Mouse (Mus musculus) midbrain, embryonic 11.5 days (tissue): ENCODE measurements at regions not wholly inside any gene's neighbourhood (a gene's known extent, or its start where the extent isn't known, plus 50 kb on each side); places are given as distances from the start of the nearest gene placed in this dataset.

Experiments used
- ATAC-seq: fragments of 200-750 bp; cut with Nextera tagmentation; 2 replicates; pipeline ENCODE4 v1.8.0; 2017; ENCODE audit warnings: moderate TSS enrichment, moderate library complexity; ENCODE audit not compliant: low FRiP score
- DNase-seq: peaks from one replicate; pipeline ENCODE4 v3.0.0; 2015; ENCODE audit warnings: low spot score; ENCODE audit errors: missing footprints
- H3K27ac ChIP-seq: fragments of 300-500 bp; sonication (generic); 2 replicates; pipeline ENCODE4 v1.5.1; 2014; ENCODE audit warnings: low read depth, low read length
- H3K27me3 ChIP-seq: fragments of 300-500 bp; sonication (generic); 2 replicates; pipeline ENCODE4 v1.6.1; 2014; ENCODE audit warnings: mild to moderate bottlenecking, low read length, moderate library complexity, mixed read lengths; ENCODE audit not compliant: control insufficient read depth, insufficient read depth
- H3K36me3 ChIP-seq: fragments of 300-500 bp; sonication (generic); 2 replicates; pipeline ENCODE4 v1.6.1; 2014; ENCODE audit warnings: mild to moderate bottlenecking, low read length, moderate library complexity, mixed read lengths; ENCODE audit not compliant: control insufficient read depth, insufficient read depth
- H3K4me1 ChIP-seq: fragments of 300-500 bp; sonication (generic); 2 replicates; pipeline ENCODE4 v1.6.1; 2014; ENCODE audit warnings: low read length; ENCODE audit not compliant: control insufficient read depth, insufficient read depth
- H3K4me2 ChIP-seq: fragments of 300-500 bp; sonication (generic); 2 replicates; pipeline ENCODE4 v1.6.1; 2014; ENCODE audit warnings: mild to moderate bottlenecking, moderate library complexity
- H3K4me3 ChIP-seq: fragments of 300-500 bp; sonication (generic); 2 replicates; pipeline ENCODE4 v1.5.1; 2014; ENCODE audit warnings: low read depth, low read length
- H3K9ac ChIP-seq: fragments of 300-500 bp; sonication (generic); 2 replicates; pipeline ENCODE4 v1.6.1; 2014; ENCODE audit warnings: low read length
- H3K9me3 ChIP-seq: fragments of 300-500 bp; sonication (generic); 2 replicates; pipeline ENCODE4 v1.6.1; 2016; ENCODE audit warnings: low read length; ENCODE audit not compliant: control insufficient read depth
- WGBS: fragments of 180-500 bp; shearing (Covaris S2); extraction: QIAGEN DNeasy Blood & Tissue Kit; methylation state at CpG from one replicate; pipeline ENCODE4 v1.1.7; 2014; 5-methylcytosine and 5-hydroxymethylcytosine counted together

GRCm38 (mm10) chr11:31787376-31787775 is 84.6 kb upstream of the Cpeb4 start:
- Histone ChIP-seq H3K4me3 (no peak overlapping the region), H3K9ac (no peak overlapping the region), H3K27me3 (no peaks in the 10 kb centered on the region), H3K9me3 (no peaks in the 10 kb centered on the region), H3K27ac (no peak overlapping the region), H3K4me1 (no peaks in the 10 kb centered on the region), H3K4me2 (no peak overlapping the region), H3K36me3 (no peaks in the 10 kb centered on the region)
- 69% methylated on average over 2 of the region's 2 CpGs for WGBS
- DNase-seq: no peak
- ATAC-seq: no peak

GRCm38 (mm10) chr11:31787917-31788703 is 83.9 kb upstream of the Cpeb4 start:
- no peak for ATAC-seq

GRCm38 (mm10) chr11:31789967-31790366 is 82.0 kb upstream of the Cpeb4 start:
- 88% methylated on average over 3 of the region's 3 CpGs for WGBS
- Histone ChIP-seq H3K4me1 (no peaks in the 10 kb centered on the region), H3K27me3 (no peaks in the 10 kb centered on the region), H3K9ac (no peak overlapping the region), H3K4me2 (no peak overlapping the region), H3K36me3 (no peaks in the 10 kb centered on the region), H3K27ac (no peak overlapping the region), H3K9me3 (no peaks in the 10 kb centered on the region), H3K4me3 (no peak overlapping the region)
- DNase-seq (no peak), ATAC-seq (no peak)

More at GRCm38 (mm10) chr11:31787917-31788703, 83.9 kb upstream of the Cpeb4 start:
- Histone ChIP-seq H3K27me3 (no peaks in the 10 kb centered on the region), H3K4me2 (no peak overlapping the region), H3K9ac (no peak overlapping the region), H3K4me1 (no peaks in the 10 kb centered on the region), H3K27ac (no peak overlapping the region), H3K4me3 (no peak overlapping the region), H3K36me3 (no peaks in the 10 kb centered on the region), H3K9me3 (no peaks in the 10 kb centered on the region)
- WGBS: 70% methylated on average over 2 of the region's 2 CpGs
- DNase-seq: no peak

DNA sequence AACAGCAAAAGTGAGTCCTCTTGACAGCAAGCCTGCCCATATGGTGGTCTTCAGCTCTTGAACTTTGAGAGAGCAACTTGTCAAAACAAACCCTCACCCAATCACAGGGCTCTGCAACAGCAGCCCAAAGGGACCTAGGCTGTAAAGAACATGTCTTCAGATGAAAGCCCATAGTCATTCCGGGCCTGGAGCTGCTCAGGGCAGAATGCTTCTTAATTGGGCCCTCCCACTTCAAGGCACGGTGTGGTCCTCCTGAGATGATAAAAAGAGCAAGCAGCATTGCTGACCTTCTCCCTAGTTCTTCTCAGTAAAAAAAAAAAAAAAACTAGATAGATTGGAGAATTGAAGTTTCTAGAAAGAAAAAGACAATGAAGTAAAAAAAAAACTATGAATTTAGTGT is 80.7 kb upstream of the Cpeb4 start:
- Histone ChIP-seq H3K4me3 (no peak overlapping the region), H3K4me1 (no peaks in the 10 kb centered on the region), H3K4me2 (no peak overlapping the region), H3K27me3 (no peaks in the 10 kb centered on the region), H3K9ac (no peak overlapping the region), H3K27ac (no peak overlapping the region), H3K36me3 (no peaks in the 10 kb centered on the region), H3K9me3 (no peaks in the 10 kb centered on the region)
- ATAC-seq (no peak), DNase-seq (no peak)
- WGBS: 66% methylated on average over 2 of the region's 2 CpGs

DNA sequence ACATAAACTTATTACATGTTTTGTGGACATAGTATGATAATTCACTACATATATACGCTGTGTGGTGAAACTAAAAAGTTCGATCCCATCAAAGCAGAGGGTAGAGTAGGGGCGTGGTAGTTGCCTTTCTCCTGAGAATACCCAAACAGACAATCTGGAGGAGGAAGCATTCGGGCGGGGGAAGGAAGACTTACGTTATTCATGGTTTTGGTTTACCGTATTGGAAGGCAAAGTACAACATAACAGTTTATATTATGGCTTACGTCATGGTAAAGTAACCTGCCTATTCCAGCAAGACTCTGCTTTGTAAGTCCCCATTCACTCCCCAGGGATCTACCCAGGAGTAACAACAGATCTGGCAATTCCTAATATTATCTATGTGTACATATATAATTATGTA is 76.9 kb upstream of the Cpeb4 start:
- no peak overlapping the region for H3K27ac ChIP-seq
- no peak for DNase-seq
- H3K27me3 ChIP-seq: no peaks in the 10 kb centered on the region
- H3K4me1 ChIP-seq: no peaks in the 10 kb centered on the region
- H3K9me3 ChIP-seq: no peaks in the 10 kb centered on the region
- H3K36me3 ChIP-seq: no peaks in the 10 kb centered on the region
- H3K9ac ChIP-seq: no peak overlapping the region
- no peak overlapping the region for H3K4me3 ChIP-seq
- WGBS: 86% methylated on average over 8 of the region's 8 CpGs
- no peak overlapping the region for H3K4me2 ChIP-seq
- no peak for ATAC-seq

DNA sequence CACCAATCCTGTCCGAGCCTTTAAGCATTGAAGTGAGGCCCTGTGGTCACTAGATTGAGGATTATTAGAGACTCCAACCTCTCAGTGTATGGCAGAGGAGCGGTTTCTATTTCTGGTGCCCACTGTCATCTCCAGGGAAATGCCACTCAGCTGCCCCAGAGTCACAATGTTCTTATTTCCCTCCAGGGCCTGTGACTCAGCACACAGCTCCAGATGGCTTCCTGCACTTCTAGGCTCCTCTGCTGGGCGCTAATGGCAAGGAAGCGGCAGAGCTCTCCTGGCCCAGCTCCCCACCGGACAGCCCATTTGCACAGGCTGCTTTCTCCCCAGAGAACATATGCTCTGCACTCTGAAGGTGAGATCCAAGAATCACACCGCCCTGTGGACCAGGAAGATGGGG is 75.8 kb upstream of the Cpeb4 start:
- WGBS: 68% methylated on average over 6 of the region's 6 CpGs
- H3K36me3 ChIP-seq: no peaks in the 10 kb centered on the region
- H3K27me3 ChIP-seq: no peaks in the 10 kb centered on the region
- ATAC-seq: no peak
- no peak overlapping the region for H3K9ac ChIP-seq
- H3K9me3 ChIP-seq: no peaks in the 10 kb centered on the region
- no peak overlapping the region for H3K4me2 ChIP-seq
- H3K4me3 ChIP-seq: no peak overlapping the region
- no peak overlapping the region for H3K27ac ChIP-seq
- H3K4me1 ChIP-seq: no peaks in the 10 kb centered on the region
- DNase-seq: no peak

- Histone ChIP-seq H3K27me3 (no peaks in the 10 kb centered on the region), H3K27ac (no peak overlapping the region)
- 82% methylated on average over 4 of the region's 4 CpGs for WGBS
Measured at GRCm38 (mm10) chr11:31801575-31801974, 70.4 kb upstream of the Cpeb4 start.

DNA sequence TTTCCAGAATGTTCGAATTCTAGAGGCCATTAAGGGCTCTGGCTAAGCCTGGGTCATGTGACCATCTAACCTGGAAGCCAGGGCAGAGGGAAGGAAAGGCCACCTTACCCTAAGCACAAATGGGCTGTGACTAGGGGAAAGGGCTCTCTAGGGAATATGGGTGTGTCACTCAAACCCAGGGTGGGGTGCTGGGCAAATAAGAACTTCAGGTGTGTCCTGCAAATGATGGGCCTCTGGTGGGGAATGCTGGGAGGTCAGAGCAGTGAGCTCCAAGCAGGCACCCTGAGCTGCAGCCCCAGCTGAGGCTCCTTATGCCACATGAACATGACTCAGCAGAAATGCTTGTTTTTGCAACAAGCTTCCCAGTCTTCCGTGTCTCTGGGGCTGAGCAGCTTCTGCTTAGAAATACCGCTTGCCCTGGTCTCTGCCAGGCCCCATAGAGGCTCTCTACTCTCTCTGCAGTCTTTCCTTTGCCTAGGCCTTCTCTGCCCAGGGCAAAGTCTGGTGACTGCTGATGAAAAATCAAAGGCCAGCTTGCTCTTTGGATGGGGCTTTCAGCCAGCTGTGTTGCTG is 68.6 kb upstream of the Cpeb4 start:
- no peaks in the 10 kb centered on the region for H3K27me3 ChIP-seq
- no peak overlapping the region for H3K9ac ChIP-seq
- no peaks in the 10 kb centered on the region for H3K36me3 ChIP-seq
- ATAC-seq (no peak), DNase-seq (no peak)
- no peaks in the 10 kb centered on the region for H3K9me3 ChIP-seq
- 73% methylated on average over 3 of the region's 3 CpGs for WGBS
- H3K4me1 ChIP-seq: no peaks in the 10 kb centered on the region
- no peak overlapping the region for H3K27ac ChIP-seq
- H3K4me2 ChIP-seq: no peak overlapping the region
- no peak overlapping the region for H3K4me3 ChIP-seq

More at GRCm38 (mm10) chr11:31801575-31801974, 70.4 kb upstream of the Cpeb4 start:
- ATAC-seq (no peak), DNase-seq (no peak)
- Histone ChIP-seq H3K9ac (no peak overlapping the region), H3K4me1 (no peaks in the 10 kb centered on the region), H3K4me2 (no peak overlapping the region), H3K36me3 (no peaks in the 10 kb centered on the region), H3K4me3 (no peak overlapping the region), H3K9me3 (no peaks in the 10 kb centered on the region)

- 95% methylated on average over 6 of the region's 6 CpGs for WGBS
- H3K9me3 ChIP-seq: no peaks in the 10 kb centered on the region
- no peak overlapping the region for H3K4me3 ChIP-seq
- no peak overlapping the region for H3K4me2 ChIP-seq
- ATAC-seq (no peak), DNase-seq (no peak)
- H3K27ac ChIP-seq: no peak overlapping the region
- H3K9ac ChIP-seq: no peak overlapping the region
- no peaks in the 10 kb centered on the region for H3K27me3 ChIP-seq
- no peaks in the 10 kb centered on the region for H3K4me1 ChIP-seq
- no peaks in the 10 kb centered on the region for H3K36me3 ChIP-seq
Measured at GRCm38 (mm10) chr11:31804518-31804917, 67.5 kb upstream of the Cpeb4 start.
